ENCODE assay signal across 8 mouse cellular contexts in genomic region chr3:101599191-101599919, GRCm38 (mm10). TPM values are rescaled to one million over a fixed set of nuclear protein-coding genes. Genes with fewer than 3 reads are reported as not detected.
DNase-seq lines count a peak whose midpoint lies in the region; ATAC-seq and TF ChIP-seq lines count a peak whose summit lies in the region.

No protein-coding gene starts in this region.

- 48% methylated on average over 8 of the region's 8 CpGs for WGBS in heart, embryonic 13.5 days
- 63% methylated on average over 8 of the region's 8 CpGs for WGBS in embryonic facial prominence, embryonic 15.5 days
- 63% methylated on average over 8 of the region's 8 CpGs for WGBS in limb, embryonic 13.5 days

- H3K4me3 ChIP-seq in heart, embryonic 13.5 days = peak overlapping the region; percentile 89
- peak overlapping the region; percentile 44 for H3K4me3 ChIP-seq in bone marrow macrophage, adult 2 months (ENCODE audit: insufficient read depth, low read length)
- no peak overlapping the region for H3K4me3 ChIP-seq in embryonic facial prominence, embryonic 15.5 days (replicated peaks)
- H3K4me3 ChIP-seq in limb, embryonic 13.5 days = no peak overlapping the region

- peak overlapping the region; percentile 99 for H3K9ac ChIP-seq in heart, embryonic 13.5 days
- H3K9ac ChIP-seq in embryonic facial prominence, embryonic 15.5 days = no peak overlapping the region
- H3K9ac ChIP-seq in limb, embryonic 13.5 days = 0 out of 2 replicates have a peak overlapping the region, but pooled peaks have one; percentile 19

- H3K36me3 ChIP-seq in heart, embryonic 13.5 days = peaks cover 8% of the 10 kb centered on the region
- peaks cover 7% of the 10 kb centered on the region; the same call in 1 of the 2 replicates for H3K36me3 ChIP-seq in embryonic facial prominence, embryonic 15.5 days
- peaks cover 7% of the 10 kb centered on the region; the same call in 1 of the 2 replicates for H3K36me3 ChIP-seq in limb, embryonic 13.5 days

- peaks cover 90% of the 10 kb centered on the region for H3K4me1 ChIP-seq in heart, embryonic 13.5 days
- peaks cover 61% of the 10 kb centered on the region for H3K4me1 ChIP-seq in bone marrow macrophage, adult 2 months (ENCODE audit: control insufficient read depth, insufficient read depth, low read length)
- peaks cover 83% of the 10 kb centered on the region for H3K4me1 ChIP-seq in embryonic facial prominence, embryonic 15.5 days
- peaks cover 90% of the 10 kb centered on the region for H3K4me1 ChIP-seq in limb, embryonic 13.5 days

- H3K27me3 ChIP-seq in heart, embryonic 13.5 days (replicated peaks) = no peaks in the 10 kb centered on the region
- H3K27me3 ChIP-seq in embryonic facial prominence, embryonic 15.5 days = no peaks in the 10 kb centered on the region
- H3K27me3 ChIP-seq in limb, embryonic 13.5 days = no peaks in the 10 kb centered on the region

- TF ChIP-seq POLR2A in bone marrow macrophage, adult 2 months (IDR thresholded peaks at IDR 0.05; ENCODE audit: borderline replicate concordance, low read depth, low read length) = no peak

- DNase-seq in heart, postnatal 4 days = no peak
- DNase-seq in embryo, embryonic 10.5 days (ENCODE audit: low spot score) = no peak
- no peak for DNase-seq in thymus, postnatal 36 days
- DNase-seq in gastrocnemius, adult 18-20 months (ENCODE audit: low spot score) = no peak

- no peak for TF ChIP-seq CTCF in bone marrow macrophage, adult 2 months (IDR thresholded peaks at IDR 0.05; ENCODE audit: low read depth, low read length)

- ATAC-seq in heart, embryonic 13.5 days (ENCODE audit: extremely low read depth, insufficient number of reproducible peaks, low FRiP score, low TSS enrichment) = no peak
- ATAC-seq in embryonic facial prominence, embryonic 15.5 days (ENCODE audit: insufficient number of reproducible peaks, low FRiP score, low TSS enrichment, low read depth) = no peak
- ATAC-seq in limb, embryonic 13.5 days (ENCODE audit: low FRiP score, low read depth) = no peak

- H3K4me2 ChIP-seq in heart, embryonic 13.5 days = peak overlapping the region; percentile 76
- 0 out of 2 replicates have a peak overlapping the region, but pooled peaks have one; percentile 8 for H3K4me2 ChIP-seq in embryonic facial prominence, embryonic 15.5 days (replicated peaks)
- H3K4me2 ChIP-seq in limb, embryonic 13.5 days (replicated peaks) = peak overlapping the region; percentile 84

- no peaks in the 10 kb centered on the region for H3K9me3 ChIP-seq in heart, embryonic 13.5 days
- no peaks in the 10 kb centered on the region for H3K9me3 ChIP-seq in embryonic facial prominence, embryonic 15.5 days (replicated peaks)
- no peaks in the 10 kb centered on the region for H3K9me3 ChIP-seq in limb, embryonic 13.5 days

- H3K27ac ChIP-seq in heart, embryonic 13.5 days (replicated peaks) = peak overlapping the region; percentile 100
- H3K27ac ChIP-seq in bone marrow macrophage, adult 2 months (ENCODE audit: insufficient read depth, low read depth, low read length) = peak overlapping the region; percentile 85
- H3K27ac ChIP-seq in embryonic facial prominence, embryonic 15.5 days (replicated peaks) = peak overlapping the region; percentile 71
- no peak overlapping the region for H3K27ac ChIP-seq in limb, embryonic 13.5 days

RNA-seq across cellular contexts. Expression of gene Atp1a1, which starts 5.1 kb away (rescaled TPM):
- 243 and 250 TPM in 2 replicates for polyA plus RNA-seq in heart, embryonic 13.5 days (2015; fragmentation: Nextera tagmentation; extraction: Ambion mirVana)
- 1,000 to 10,000 TPM; 1,042 to 1,100 TPM for total RNA-seq in heart, postnatal 4 days (2021)
- 152 and 178 TPM in 2 replicates for polyA plus RNA-seq in bone marrow macrophage, adult 2 months (2012; ENCODE audit: insufficient read depth, insufficient read length, missing spikeins)
- polyA plus RNA-seq in embryonic facial prominence, embryonic 15.5 days (2015; fragmentation: Nextera tagmentation; extraction: Ambion mirVana) = 116 and 123 TPM in 2 replicates
- 59.6 and 63.5 TPM in 2 replicates for polyA plus RNA-seq in limb, embryonic 13.5 days (2015; fragmentation: Nextera tagmentation; extraction: Ambion mirVana)
- 100 to 1,000 TPM in 1 of 2 experiments, 10 to 100 TPM in 1; 59.0 to 119 TPM for total RNA-seq in gastrocnemius, adult 18-20 months (2021)

Comparison
In these comparisons a context has a peak if more than half of its experiments do, and no peak if none do; other contexts are left out.
1. H3K4me2 ChIP-seq: peak in every context shown above with its lines; median percentile 84 in limb, embryonic 13.5 days; 76 in heart, embryonic 13.5 days; 8 in embryonic facial prominence, embryonic 15.5 days.
2. H3K4me3 ChIP-seq: peak in heart, embryonic 13.5 days (single experiment) and bone marrow macrophage, adult 2 months (single experiment); none in embryonic facial prominence, embryonic 15.5 days (single experiment) and limb, embryonic 13.5 days (single experiment).